Mouse (Mus musculus) natural killer cell, adult 2 months (primary cell): ENCODE results near the gene Spz1.
A peak's percentile ranks its signal among the peaks of the same experiment; 100 is the strongest.

Experiments
- DNase-seq, 2 experiments: peaks; one replicate each; pipeline ENCODE4 v3.0.0; 2022; ENCODE audit warnings: low spot score in 2 of 2

Gene Spz1

DNA sequence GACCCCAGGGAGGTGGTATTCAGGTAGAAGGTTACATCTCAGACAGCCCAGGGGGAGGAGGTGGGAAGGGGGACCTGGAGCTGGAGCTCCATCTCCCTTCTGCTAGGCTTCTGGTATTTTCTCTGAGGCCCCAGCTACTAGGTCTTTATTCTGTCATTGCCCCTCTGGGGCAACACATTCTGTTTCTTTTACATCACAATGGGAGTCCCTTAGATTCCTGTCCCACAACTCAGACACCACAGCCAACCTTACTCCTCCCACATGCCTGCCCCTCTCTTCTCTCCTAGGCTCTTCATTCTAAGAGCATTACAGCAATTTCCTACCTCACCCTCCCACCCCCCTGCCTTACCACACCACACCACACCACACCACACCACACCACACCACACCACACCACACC, at the start of gene Spz1:
TSS of gene Spz1 (minus strand) at position 101 of the 400 bp plus-strand sequence.
- no peak for DNase-seq

DNA sequence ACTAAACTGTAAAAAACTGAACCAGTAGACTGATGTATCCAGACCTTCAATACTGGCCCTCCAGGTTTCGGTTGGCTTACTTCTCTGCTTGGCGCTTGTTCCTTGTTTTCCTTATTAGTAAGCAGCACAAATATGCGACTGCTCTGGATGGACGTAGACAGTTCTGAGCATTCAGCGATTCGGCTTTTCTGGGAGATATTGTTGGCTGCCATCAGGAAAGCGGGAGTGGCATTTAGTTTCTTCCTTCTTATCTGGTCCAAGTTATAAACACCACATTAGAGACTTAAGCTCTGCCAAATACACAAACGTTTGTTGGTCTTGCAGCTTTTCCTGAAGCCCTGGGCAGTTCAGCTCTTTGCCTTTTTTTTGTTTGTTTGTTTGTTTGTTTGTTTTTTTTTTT, 40.5 kb upstream of the Spz1 start:
- DNase-seq = no peak

DNA sequence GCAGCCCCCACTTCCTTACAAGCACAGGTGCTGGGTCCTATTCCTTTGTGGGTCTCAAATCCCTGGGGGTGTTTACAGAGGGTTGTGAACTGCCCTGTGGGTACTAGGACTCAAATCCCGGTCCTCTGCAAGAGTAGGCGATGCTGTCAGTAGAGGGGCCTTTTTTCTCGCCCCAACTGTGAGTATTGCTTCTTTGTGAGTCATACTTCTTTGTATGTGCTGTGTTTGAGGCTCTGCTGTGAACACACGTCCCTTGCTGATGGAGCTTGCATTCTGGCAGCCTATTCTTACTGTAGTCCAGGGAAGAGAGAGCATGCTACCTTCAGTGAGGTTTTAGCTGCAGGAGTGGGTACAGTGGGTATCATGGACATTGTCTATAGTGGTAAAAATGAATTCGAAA, 39.2 kb upstream of the Spz1 start:
- DNase-seq = no peak

DNA sequence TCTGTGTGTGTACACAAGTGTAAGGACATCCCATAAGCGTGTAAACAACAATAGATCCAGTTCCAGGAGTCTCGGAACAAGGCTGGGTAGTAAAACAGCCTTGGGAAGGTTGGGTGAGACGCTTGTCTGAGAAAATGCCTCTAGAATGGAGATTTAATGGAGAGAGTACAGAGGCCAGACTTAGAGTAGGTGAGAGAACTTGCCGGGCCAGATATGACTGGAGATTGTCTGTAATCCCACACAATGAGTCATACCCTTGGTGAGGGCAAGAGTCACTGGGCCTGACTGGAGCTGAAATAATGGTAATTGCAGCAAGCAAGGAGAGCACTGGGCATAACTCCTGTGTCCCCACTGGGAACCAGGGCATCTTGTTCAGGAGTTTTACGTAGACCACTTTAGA, 37.1 kb upstream of the Spz1 start:
- no peak for DNase-seq

DNA sequence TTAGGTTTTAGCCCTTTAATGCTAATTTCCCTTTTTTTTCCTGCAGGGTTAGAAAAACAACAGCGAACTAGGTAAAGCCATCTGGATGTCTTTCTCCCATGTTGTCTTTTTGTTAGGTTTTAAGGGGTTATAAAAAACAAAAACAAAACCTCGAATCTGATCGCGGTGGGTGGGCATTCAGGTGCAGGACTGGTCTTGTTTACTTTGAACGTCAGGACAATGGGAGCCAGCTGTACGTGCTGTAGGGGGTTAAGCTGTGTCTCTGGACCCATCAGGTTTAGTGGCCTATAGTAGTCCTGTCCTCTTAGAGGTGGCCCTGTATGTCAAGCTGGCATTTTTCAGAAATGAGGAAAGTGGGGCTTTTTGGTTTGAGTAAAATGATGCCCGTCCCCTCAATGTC, 35.9 kb upstream of the Spz1 start:
- DNase-seq = no peak

DNA sequence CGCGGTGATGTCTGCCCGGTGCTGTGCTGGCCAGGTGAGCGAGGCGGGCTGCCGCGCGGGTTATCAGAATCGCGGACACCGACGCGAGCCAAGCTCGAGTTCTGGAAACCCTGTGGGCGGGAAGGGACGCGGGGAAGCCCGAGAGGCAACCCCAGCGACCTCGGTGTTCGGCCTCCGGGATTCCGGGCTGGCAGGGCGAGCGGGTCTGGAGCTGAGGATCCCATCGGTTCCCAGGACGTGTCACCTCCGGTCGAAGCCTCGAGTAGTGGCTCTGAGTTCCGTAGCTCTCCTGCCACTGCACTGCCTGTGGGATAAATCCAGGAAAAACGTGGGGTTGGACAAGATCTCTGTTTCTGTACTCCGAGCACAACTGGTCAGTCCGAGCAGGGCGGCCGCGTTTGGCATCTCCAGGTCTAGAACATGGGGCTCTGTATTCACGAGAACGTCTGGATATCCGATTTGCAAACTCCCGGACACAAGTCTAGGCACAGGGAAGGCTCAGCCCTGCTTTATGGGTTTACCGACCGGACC, 35.3 kb upstream of the Spz1 start:
- DNase-seq = no peak

DNA sequence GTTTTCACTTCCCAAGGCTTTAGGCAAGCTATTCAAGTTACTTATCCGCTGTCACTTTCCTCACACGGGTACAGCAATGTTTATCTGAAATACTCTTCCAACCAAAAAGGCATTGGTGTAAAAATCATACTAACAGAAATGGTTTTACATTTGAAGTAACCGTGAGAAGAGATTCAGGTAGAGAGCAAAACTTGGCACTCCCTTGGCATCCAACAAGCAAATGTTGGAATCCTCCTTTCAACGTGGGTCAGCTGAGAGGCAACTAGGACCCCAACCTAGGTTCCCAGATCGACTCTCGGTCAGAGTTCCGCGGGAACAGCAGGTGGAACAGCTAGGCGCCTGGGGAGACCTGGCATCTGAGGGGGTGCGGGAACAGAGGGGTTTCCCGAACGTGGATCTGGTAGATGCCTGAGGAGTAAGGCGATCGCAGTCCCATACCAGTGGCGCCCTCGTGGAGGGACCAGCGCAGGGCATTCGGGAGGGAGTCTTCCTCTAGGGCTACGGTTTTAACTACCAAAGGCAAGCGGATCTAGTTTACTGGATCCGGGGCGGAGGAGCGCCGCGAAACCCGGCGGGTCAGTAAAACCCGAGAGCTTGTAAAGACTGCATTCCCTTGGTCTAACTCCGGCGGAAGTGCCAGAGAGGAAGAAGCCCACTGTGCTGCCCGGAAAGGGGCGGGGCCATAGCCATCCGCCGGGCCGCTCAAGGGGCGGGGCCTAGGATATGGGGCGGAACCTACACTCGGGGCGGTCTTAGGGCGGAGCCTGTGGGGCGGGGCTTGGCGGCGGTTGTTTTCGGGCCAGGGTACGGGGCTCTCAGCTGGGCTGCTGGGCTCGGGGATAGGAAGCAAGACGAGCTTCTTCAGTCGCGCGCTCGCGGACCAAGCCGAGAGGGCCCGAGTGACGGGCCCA, 34.6 kb upstream of the Spz1 start, which contains the start of gene Serinc5:
TSS of gene Serinc5 (plus strand) at position 781 of the 911 bp plus-strand sequence.
- DNase-seq = peak; percentile 95 to 97

DNA sequence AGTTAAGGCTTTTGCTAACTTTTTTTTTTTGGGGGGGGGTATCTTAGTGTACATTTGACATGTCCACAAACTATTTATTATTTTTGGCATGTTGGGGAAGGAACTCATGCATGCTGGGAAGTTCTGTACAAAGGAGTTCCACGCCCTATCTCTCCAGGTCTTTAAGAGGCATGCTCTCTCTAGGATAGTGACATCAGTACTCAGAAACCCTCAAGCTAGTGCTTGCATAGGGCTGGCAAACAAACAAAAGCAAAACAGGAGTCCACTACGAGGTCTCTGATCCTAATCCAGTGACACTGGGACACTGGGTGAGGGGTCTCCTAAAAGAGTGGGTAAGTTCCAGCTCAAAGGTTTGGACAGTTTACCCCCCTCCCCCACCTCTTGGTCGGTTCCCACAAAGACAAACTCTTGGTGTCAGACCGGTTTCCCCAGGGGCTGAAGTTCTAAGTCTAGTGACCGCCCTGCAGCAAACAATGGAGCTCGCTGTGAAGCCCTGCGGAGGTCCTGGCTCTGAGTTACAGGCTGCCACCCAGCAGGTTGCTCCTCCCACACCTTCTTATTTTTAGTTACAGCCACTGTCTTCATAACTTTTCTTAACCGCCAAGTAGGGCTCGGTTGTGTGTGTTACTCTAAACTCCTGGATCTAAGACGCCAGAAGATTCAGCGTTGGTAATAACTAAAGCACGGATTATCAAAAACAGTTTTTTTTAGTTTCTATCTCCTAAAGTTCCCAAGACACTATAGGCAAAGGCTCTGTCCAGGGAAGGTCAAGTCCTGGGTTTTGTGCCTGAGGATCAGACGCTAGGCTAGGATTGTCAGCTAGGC, 33.7 kb upstream of the Spz1 start:
- peak; percentile 21 to 27 for DNase-seq

DNA sequence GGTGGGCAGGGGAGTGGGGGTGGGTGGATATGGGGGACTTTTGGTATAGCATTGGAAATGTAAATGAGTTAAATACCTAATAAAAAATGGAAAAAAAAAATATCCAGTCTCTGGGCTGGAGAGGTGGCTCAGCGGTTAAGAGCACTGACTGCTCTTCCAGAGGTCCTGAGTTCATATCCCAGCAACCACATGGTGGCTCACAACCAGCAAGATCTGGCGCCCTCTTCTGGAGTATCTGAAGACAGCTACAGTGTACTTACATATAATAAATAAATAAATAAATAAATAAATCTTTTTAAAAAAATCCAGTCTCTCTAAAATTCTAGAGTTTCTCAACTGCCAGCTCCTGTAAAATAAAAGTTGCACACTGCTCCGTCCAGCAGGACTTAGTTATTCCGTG, 29.3 kb upstream of the Spz1 start:
- DNase-seq = peak in 1 of 2 experiments; percentile 24

DNA sequence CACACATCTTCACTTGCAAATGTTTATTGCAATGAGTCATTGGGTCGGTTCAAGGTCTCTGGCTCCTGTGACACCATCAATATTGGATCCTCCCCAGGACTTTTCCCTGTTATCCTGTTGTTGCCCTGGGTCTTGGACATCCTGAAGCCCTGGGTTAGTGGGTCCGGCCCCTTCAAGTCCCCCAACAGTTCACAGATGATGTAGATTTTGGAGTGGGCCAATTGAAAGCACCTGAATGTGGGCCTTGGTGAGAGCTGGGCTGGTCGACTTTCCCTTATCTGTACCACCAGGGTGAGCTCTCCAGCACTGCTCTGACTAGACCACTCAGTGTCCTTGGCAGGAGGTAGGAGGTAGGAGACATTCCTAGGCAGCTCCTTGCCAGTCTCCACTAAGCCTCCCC, 19.5 kb upstream of the Spz1 start:
- DNase-seq = no peak

DNA sequence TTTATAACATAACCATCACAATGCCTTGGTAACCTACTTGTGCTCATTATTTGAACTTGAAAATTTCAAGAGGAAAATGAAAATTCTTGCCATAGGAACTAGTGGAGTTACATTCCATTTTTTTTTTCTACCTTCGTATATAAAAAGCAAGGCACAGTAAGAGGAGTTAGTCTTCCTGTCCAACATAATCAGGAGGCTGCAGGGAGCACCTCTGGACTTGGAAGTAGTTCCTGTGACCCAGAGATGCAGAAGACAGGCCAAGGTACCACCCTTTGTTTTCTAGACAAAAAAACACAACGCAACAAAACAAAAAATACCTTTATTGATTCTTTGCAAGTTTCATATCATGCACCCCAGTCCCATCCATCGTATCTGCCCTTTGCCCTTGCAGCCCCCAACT, 18.9 kb upstream of the Spz1 start:
- DNase-seq = no peak

DNA sequence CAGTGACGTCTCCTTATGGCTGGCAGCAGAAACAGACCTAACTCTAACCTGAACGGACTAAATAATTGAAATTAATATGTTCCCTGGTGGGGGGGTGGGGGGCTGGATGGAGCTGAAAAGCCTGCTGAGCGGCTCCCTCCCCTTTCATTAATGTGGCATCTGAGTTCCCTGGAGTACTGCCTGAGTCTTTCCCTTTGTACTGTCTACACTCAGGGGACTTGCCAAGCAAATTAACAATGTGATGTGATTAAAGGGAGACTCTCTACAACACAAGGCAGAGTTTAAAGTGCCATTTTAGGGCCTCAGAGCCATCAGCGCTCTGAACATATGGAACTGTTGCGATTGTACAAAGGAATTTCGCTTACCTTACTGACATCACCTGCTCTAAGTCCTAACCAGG, 18.5 kb upstream of the Spz1 start:
- DNase-seq = no peak

DNA sequence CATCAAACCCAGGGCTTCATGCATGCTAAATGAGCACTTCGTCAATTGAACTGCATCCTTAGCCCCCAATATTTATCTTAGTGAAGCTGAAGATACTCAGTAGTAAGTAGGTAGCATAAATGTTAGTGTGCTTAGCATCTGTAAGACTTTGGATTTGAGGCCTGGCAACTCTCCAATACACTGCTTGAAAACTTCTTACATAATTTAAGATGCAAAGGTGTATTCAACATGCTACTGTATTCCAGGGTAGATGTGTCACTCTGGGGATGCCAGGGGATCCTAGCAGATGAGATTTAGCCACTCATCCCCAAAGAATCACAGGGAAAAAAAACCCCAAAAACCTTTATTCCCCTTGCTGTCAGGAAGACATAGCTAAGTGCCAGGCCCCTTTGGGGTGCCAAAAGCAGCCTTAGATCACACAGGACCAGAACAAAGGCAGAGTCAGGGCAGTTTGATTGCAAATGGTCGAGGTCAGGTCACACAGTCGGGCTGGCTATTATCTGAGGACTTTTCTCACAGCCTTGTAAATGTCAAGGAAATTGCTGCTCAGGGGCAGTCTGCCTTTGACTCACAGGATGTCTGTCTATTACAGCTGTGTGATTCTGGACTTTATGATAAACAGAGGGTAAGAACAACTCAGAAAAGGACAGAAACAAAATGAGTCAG, 17.9 kb upstream of the Spz1 start:
- DNase-seq = no peak

DNA sequence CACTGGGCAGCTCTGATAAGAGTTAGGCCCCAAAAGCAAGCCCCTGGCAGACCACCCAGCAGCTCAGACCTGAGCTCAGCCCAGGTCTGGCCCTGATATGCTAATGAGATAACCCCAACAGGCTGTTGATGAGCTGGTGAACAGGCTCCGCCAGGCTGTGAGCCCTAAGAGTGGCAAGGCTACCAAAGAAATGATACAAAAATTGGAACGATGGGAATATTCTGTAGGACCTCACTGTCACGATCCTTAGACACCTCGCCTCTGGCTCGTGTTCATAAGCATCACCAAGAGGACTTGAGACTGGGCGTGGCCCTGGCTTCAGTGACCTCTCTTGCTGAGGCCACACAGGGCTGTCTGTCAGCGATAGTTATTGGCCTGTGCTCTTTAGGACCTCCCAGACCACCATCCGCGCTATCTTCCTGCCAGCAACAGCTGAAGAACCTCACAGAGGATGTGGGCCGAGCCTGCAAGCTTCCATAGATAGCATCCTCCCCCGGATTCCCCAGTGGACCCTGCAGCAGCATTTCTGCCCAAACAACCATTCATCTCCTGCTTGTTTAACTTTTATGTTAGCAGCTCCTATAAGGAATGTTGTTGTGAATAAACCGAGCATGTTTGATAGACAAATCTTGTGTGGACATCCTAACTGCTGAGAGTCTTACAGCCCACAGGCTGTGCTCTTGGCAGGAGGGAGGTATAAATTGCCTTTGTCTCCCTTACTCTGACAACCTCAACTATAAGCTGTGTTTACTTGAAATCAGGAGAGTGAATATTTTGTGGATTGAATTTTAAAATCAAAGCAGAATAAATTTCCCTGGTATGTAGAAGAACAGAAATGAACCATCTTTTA, 17.0 kb upstream of the Spz1 start:
- DNase-seq = no peak

DNA sequence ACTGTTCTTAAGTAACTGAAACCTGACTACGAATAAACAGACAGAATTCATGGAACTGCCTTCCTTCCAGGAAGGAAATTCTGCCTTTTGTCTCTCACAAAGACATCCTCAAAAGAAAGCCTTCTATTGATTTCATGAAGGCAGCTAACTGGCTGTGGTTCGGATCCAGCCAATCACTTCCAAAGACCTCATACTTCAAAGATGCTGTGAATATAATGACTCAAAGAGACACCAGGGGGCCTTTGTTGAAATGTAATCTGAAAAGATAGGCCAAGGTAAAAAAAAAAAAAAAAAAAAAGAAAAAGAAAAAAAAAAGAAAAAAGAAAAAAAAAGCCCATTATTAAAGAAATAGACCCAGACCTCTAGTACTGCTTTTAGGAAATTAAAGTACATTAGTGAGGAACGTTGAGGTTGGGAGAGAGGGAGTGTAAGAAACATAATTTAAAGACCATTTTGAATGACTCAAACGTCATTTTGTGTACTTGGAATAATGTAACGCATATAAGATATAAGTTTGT, 16.4 kb upstream of the Spz1 start:
- no peak for DNase-seq

DNA sequence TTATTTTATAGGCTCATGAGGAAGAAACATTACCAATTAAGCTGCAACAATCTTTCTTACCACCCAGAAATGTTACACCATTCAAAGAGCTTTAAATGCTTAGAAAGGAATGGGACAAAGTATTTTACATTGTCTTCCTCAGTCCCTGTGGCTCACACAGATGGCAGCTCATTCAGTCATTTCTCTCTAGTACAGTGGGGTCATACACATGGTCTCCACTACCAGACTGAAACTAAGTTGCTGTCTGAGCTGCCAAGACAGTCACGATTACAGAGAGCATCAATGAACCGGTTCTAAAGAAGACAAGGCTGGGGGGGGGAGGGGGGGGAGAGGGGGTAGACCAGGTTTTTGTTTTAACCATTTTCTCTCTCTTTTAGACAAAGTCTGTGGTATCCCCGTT, 15.3 kb upstream of the Spz1 start:
- no peak for DNase-seq

DNA sequence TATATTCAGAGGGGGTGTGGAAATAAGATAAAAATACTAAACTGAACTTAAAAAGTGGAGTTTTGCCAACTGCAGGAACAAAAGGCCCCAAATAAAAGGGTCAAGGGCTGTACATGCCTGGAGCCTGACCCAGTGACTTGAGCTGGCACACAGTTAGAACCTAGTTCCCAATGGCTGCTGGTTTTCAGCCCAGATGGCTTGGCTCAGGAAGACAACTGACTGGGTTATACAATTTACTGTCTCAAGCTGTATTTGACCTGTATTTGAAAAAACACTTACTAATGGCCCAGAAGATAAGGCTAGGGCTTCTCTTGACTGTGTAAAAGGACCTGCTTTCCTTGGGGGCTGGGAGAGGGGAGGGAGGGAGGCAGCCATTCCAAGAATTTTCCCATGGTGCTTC, 13.3 kb upstream of the Spz1 start:
- DNase-seq = no peak

DNA sequence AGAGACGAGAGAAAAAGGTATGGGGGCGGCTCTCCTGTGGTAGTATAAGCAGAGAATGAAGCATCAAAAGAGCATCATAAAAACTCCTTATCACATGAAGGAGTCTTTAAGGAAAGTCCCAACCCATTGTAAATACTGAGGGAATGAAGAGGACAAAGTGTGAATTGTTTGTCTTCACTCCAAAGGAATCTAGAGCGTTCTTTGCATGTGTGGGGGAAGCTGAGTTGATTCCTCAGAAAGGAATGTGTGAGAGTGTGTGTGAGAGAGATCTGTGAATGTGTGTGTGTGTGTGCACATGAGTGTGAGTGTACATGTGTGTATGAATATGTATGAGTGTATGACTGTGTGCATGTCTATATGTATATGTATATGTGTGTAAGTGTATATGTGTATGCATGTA, 12.7 kb upstream of the Spz1 start:
- no peak for DNase-seq

DNA sequence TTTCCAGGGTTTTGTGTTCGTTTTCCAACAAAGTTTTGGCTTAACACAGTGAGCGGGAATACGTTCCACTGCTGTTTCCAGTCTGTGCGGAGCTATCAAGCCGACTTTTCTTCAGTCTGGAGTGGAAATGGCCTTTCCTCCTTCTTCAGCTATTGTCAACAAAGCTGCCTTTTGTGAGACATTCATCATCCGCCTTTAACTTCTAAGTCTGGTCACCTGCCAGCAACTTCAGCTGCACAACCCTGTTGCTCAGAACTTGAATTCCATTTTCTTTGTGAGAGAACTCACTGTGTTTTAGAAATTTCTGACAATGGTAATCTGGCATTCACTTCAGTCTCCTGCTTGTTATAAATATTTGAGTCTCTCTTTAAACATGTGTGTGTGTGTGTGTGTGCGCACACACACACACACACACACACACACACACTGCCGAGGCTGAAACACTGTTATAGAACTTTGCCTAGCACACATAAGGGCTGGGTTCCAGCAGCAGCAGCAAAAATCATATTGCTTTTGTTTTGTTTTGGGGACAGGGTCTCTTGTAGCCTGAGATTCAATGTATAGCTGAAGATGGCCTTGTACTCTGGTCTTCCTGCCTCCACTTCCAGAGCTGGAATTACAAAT, 8.2 kb upstream of the Spz1 start:
- DNase-seq = no peak
